Mouse (Mus musculus) lung, postnatal 0 days (tissue): Measurements from ENCODE around the gene Rph3al.

Source experiments
- CTCF ChIP-seq: IDR thresholded peaks from 2 replicates; pipeline ENCODE4 v1.5.1; 2016; ENCODE audit warnings: antibody characterized with exemption, mild to moderate bottlenecking
- EP300 ChIP-seq: IDR thresholded peaks from 2 replicates; pipeline ENCODE4 v1.6.1; 2016; ENCODE audit warnings: antibody characterized with exemption, mild to moderate bottlenecking, control low read depth

DNA sequence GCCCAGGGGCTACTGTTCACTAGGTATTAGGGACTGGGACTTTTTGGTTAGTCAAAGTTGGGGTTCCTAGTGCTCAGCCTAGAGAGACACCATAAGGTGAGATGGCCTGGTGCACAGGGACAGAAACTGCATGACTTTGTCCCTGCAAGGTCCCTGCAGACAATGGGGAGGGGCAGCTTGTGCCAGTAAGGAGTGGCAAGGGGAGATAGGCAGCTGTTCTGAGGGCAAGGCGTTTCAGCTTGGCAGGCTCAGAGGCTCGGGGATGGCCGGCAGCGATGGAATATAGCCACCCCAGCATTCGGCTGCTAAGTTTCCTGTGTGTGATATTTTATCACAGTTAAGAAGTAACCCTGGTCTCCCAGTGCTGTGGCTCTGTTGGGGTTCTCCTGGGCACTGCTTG lies 154.4 kb downstream of the Rph3al start:
- TF ChIP-seq CTCF: no peak
- no peak for TF ChIP-seq EP300
